Mouse (Mus musculus) lung, postnatal 36 days (tissue): ENCODE measurements around the gene Cd151.

Experiments used
- DNase-seq: peaks from one replicate; pipeline ENCODE4 v3.0.0; 2022; ENCODE audit warnings: mixed read lengths

The Cd151 gene

GRCm38 (mm10) chr7:141501820-141502555 lies 34.8 kb downstream of the Cd151 start:
- no peak for DNase-seq

- no peak for DNase-seq
Observed at GRCm38 (mm10) chr7:141502556-141502905, 35.3 kb downstream of the Cd151 start.

- DNase-seq = no peak
Observed at GRCm38 (mm10) chr7:141506278-141506677, 39.1 kb downstream of the Cd151 start.

GRCm38 (mm10) chr7:141508160-141508559 lies 41.0 kb downstream of the Cd151 start:
- no peak for DNase-seq

- DNase-seq = no peak
Observed at GRCm38 (mm10) chr7:141510196-141510595, 43.0 kb downstream of the Cd151 start.

GRCm38 (mm10) chr7:141510681-141511191 lies 43.5 kb downstream of the Cd151 start:
- no peak for DNase-seq

- DNase-seq = no peak
Observed at GRCm38 (mm10) chr7:141517638-141518037, 50.4 kb downstream of the Cd151 start.

GRCm38 (mm10) chr7:141518296-141518695 lies 51.1 kb downstream of the Cd151 start:
- DNase-seq = no peak

GRCm38 (mm10) chr7:141518926-141519325 lies 51.7 kb downstream of the Cd151 start:
- no peak for DNase-seq

GRCm38 (mm10) chr7:141519795-141520194 lies 52.6 kb downstream of the Cd151 start:
- DNase-seq = no peak
